Mouse (Mus musculus) midbrain, embryonic 16.5 days (tissue): ENCODE data around the gene Acap1. TPM values are rescaled to one million over a fixed set of nuclear protein-coding genes. Genes with fewer than 3 reads are reported as not detected.
A peak's percentile ranks its signal among the peaks of the same experiment; 100 is the strongest.

Source experiments
- ATAC-seq: fragments of 200-750 bp; cut with Nextera tagmentation; 2 replicates; pipeline ENCODE4 v1.8.0; 2017; ENCODE audit warnings: moderate TSS enrichment
- H3K27ac ChIP-seq: fragments of 300-500 bp; sonication (generic); 2 replicates; pipeline ENCODE4 v1.5.1; 2014; ENCODE audit warnings: mild to moderate bottlenecking, low read length, mixed read lengths
- H3K27me3 ChIP-seq: fragments of 300-500 bp; sonication (generic); 2 replicates; pipeline ENCODE4 v1.6.1; 2014; ENCODE audit warnings: low read depth, low read length, mixed read lengths; ENCODE audit not compliant: control insufficient read depth, insufficient read depth
- H3K36me3 ChIP-seq: fragments of 300-500 bp; sonication (generic); 2 replicates; pipeline ENCODE4 v1.6.1; 2014; ENCODE audit warnings: mild to moderate bottlenecking, low read length, moderate library complexity, mixed read lengths; ENCODE audit not compliant: control insufficient read depth, insufficient read depth
- H3K4me1 ChIP-seq: fragments of 300-500 bp; sonication (generic); 2 replicates; pipeline ENCODE4 v1.6.1; 2014; ENCODE audit warnings: mild to moderate bottlenecking, low read length, mixed read lengths; ENCODE audit not compliant: control insufficient read depth, insufficient read depth
- H3K4me2 ChIP-seq: fragments of 300-500 bp; sonication (generic); 2 replicates; pipeline ENCODE4 v1.6.1; 2014; ENCODE audit warnings: mild to moderate bottlenecking, low read length, mixed read lengths
- H3K4me3 ChIP-seq: fragments of 300-500 bp; sonication (generic); 2 replicates; pipeline ENCODE4 v1.5.1; 2014; ENCODE audit warnings: low read depth, mild to moderate bottlenecking, low read length, moderate library complexity, mixed read lengths
- H3K9ac ChIP-seq: fragments of 300-500 bp; sonication (generic); 2 replicates; pipeline ENCODE4 v1.6.1; 2014; ENCODE audit warnings: low read depth, low read length, mixed read lengths
- H3K9me3 ChIP-seq: fragments of 300-500 bp; sonication (generic); replicated peaks from 2 replicates; pipeline ENCODE4 v1.6.1; 2014; ENCODE audit warnings: mild to moderate bottlenecking, low read length, mixed read lengths; ENCODE audit not compliant: control insufficient read depth, poor library complexity, severe bottlenecking
- WGBS: fragments of 180-500 bp; shearing (Covaris S2); extraction: QIAGEN DNeasy Blood & Tissue Kit; methylation state at CpG from one replicate; pipeline ENCODE4 v1.1.7; 2014; 5-methylcytosine and 5-hydroxymethylcytosine counted together
- polyA plus RNA-seq: library from polyadenylated mRNA; unstranded; fragments of >200 nt; fragmentation: Nextera tagmentation; extraction: Ambion mirVana; gene quantifications from 2 replicates; pipeline ENCODE4 v1.2.1, GENCODE M21; 2015

The Acap1 gene
- polyA plus RNA-seq, 1 experiment from 2014 or later = 0.26 TPM

DNA sequence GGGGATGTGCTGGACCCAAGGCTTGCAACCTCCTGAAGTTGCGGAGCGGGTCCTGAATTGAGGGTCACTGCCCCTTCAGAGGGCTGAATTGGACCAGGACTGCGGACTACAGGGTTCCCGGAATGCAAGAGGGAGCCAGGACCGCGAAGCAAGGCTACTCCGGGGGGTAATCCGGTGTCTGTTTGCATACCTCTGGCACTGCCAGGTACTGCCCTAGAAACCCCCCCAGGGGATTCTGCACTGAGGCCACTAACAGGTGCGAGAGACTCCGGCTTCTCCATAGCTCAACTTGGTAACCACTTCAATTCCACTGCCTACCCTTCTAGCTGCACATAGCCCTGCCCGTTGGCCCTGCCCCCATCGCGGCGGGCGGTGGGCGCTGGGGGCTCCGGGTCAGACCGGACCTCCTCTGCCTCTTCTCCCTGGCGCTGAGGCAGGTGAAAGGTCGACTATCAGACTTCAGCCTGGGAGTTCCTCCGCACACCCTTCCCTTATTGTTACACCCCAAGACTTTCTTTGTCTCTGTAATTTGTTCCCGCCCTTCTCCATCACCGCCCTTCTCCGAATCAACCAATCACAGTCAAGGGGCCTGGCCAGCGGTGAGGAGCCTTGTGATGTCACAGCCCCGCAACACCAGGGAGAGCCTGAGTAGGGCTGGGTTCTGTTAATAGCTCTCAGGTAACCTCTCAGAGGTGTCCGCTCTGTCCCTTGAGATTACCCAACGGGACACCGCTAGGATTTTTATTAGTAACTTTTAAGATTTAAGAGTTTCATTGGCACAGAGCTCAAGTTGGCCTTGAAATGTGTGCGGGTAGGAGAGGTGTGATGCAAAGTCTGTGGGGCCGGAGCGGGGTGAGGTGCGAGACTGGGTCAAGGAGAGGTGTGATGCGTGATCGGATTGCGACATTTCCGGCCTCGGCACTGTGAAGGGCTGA, 5.4 kb upstream of the Acap1 start, which contains the start of the genes 2810408A11Rik and Neurl4:
TSS of gene 2810408A11Rik (minus strand) at position 517 of the 935 bp plus-strand sequence.
TSS of gene Neurl4 (plus strand) at position 602 of the 935 bp plus-strand sequence.
- ATAC-seq = peak; percentile 97
- Histone ChIP-seq H3K27me3 (no peaks in the 10 kb centered on the region), H3K9ac (peak within 1 kb of the TSS; percentile 97), H3K36me3 (peaks cover 7% of the 10 kb centered on the region), H3K4me2 (peak within 1 kb of the TSS; percentile 84), H3K4me1 (peaks cover 22% of the 10 kb centered on the region), H3K9me3 (no peaks in the 10 kb centered on the region), H3K4me3 (peak within 1 kb of the TSS; percentile 74), H3K27ac (peak within 1 kb of the TSS; percentile 97)
- WGBS = 0% methylated on average over 38 of the region's 38 CpGs

GRCm38 (mm10) chr11:69899870-69900269, 4.5 kb upstream of the Acap1 start:
- Histone ChIP-seq H3K4me1 (peaks cover 22% of the 10 kb centered on the region), H3K27ac (peak overlapping the region; percentile 97), H3K9me3 (no peaks in the 10 kb centered on the region), H3K4me2 (peak overlapping the region; percentile 84), H3K36me3 (peaks cover 5% of the 10 kb centered on the region), H3K27me3 (no peaks in the 10 kb centered on the region), H3K4me3 (peak overlapping the region; percentile 74), H3K9ac (peak overlapping the region; percentile 97)
- ATAC-seq = no peak
- WGBS = 25% methylated on average over 4 of the region's 4 CpGs

- WGBS = 80% methylated on average over 5 of the region's 5 CpGs
Observed at GRCm38 (mm10) chr11:69894671-69895070, 668 bp downstream of the Acap1 start.

DNA sequence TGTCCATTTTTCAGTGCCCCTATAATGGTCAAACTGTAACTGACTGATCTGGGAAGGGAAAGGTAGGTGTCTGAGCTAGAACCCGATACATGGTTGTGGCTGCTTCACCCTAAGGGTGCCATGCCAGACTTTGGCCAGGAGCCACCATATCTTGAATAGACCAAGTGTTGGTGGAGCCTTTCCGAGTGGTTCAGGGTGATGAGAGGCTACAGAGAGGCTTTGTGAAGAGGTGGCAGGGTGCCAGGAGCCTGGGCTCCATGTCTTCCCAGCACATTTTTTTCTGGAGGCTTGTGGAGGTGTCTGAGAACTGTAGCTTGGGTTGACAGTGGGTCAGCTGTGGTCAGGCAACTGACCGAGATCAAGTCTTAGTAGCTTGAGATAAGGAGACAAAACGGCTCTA, 3.9 kb downstream of the Acap1 start:
- no peak overlapping the region for H3K4me2 ChIP-seq
- ATAC-seq = no peak
- no peak overlapping the region for H3K9ac ChIP-seq
- no peak overlapping the region for H3K4me3 ChIP-seq
- whole genome bisulfite sequencing = 71% methylated on average over 4 of the region's 4 CpGs
- no peak overlapping the region for H3K27ac ChIP-seq
- H3K4me1 ChIP-seq = no peaks in the 10 kb centered on the region
- no peaks in the 10 kb centered on the region for H3K9me3 ChIP-seq
- no peaks in the 10 kb centered on the region for H3K27me3 ChIP-seq
- H3K36me3 ChIP-seq = no peaks in the 10 kb centered on the region

More at GRCm38 (mm10) chr11:69894671-69895070, 668 bp downstream of the Acap1 start:
- H3K4me2 ChIP-seq = no peak overlapping the region
- H3K27ac ChIP-seq = no peak overlapping the region
- ATAC-seq = no peak
- H3K9ac ChIP-seq = no peak overlapping the region
- no peak overlapping the region for H3K4me3 ChIP-seq
- peaks cover 8% of the 10 kb centered on the region for H3K4me1 ChIP-seq
- H3K9me3 ChIP-seq = no peaks in the 10 kb centered on the region
- no peaks in the 10 kb centered on the region for H3K27me3 ChIP-seq
- H3K36me3 ChIP-seq = no peaks in the 10 kb centered on the region

DNA sequence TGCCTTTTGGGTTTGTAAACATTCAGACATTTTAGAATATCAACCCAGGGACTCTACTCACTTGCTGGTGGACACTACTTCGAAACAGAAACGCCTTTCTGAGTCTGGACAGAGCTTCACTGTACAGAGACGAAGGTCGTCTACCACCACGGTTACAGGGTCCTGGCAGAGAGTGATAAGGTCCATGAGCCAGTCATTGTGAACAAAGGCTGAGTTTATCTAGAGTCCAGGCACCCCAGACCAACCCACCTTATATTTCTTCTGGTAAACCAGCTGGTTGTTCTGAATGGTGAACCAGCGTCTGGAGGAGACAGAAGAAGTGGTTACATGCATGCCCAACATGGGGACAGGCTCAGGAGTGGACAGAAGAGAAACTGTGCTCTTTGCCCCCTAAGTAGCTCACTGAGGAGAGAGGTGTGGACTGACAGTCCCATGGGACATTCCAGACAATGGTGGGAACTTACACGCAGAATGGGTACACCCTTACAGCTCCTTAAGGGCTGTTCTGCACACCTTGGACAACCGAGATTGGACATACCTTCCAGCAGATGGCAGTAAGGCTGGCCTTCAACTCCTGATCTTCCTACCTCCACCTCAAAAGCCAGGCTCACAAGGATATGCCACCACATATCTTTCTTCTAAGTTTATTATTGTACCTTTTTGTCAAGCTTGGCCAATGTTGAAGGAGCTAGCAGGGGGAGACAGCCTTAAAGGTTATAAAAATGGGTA, 8.3 kb downstream of the Acap1 start:
- no peak overlapping the region for H3K27ac ChIP-seq
- WGBS = 77% methylated on average over 8 of the region's 8 CpGs
- H3K4me3 ChIP-seq = no peak overlapping the region
- no peak overlapping the region for H3K4me2 ChIP-seq
- H3K9me3 ChIP-seq = no peaks in the 10 kb centered on the region
- H3K27me3 ChIP-seq = no peaks in the 10 kb centered on the region; the same call in 1 of the 2 replicates
- H3K4me1 ChIP-seq = no peaks in the 10 kb centered on the region
- H3K36me3 ChIP-seq = no peaks in the 10 kb centered on the region
- ATAC-seq = no peak
- H3K9ac ChIP-seq = no peak overlapping the region

DNA sequence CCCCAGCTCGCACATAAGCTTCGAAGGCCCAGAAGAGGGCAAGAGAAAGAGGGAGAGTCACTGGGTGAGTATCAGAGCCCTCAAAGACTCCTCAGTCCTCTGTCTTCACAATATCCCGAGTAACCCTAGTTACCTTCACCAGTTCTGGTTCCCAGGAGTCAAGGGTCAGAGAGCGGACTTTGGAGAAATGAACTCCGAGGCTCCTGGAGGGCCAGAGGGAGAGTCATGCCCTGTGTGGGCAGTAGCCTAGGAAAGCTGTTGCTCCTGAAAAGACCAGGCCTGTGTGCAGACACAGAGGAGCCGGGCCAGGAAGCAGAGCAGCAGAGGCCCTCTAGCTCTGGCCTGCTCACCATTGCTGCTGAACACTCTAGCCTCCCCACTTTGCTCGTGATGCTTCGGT, 10.7 kb downstream of the Acap1 start:
- Histone ChIP-seq H3K36me3 (no peaks in the 10 kb centered on the region), H3K4me1 (peaks cover 10% of the 10 kb centered on the region; the same call in 1 of the 2 replicates), H3K4me2 (no peak overlapping the region), H3K27me3 (peaks cover 4% of the 10 kb centered on the region), H3K9me3 (no peaks in the 10 kb centered on the region), H3K27ac (no peak overlapping the region), H3K4me3 (no peak overlapping the region), H3K9ac (no peak overlapping the region)
- WGBS = 88% methylated on average over 8 of the region's 8 CpGs
- ATAC-seq = no peak

GRCm38 (mm10) chr11:69884240-69884639, 11.1 kb downstream of the Acap1 start:
- H3K4me1 ChIP-seq = peaks cover 10% of the 10 kb centered on the region; the same call in 1 of the 2 replicates
- 83% methylated on average over 9 of the region's 9 CpGs for WGBS

GRCm38 (mm10) chr11:69883527-69884151, 11.7 kb downstream of the Acap1 start:
- 89% methylated on average over 8 of the region's 8 CpGs for WGBS
- ATAC-seq = no peak
- peaks cover 10% of the 10 kb centered on the region; the same call in 1 of the 2 replicates for H3K4me1 ChIP-seq

More at GRCm38 (mm10) chr11:69884240-69884639, 11.1 kb downstream of the Acap1 start:
- Histone ChIP-seq H3K36me3 (no peaks in the 10 kb centered on the region), H3K4me3 (no peak overlapping the region), H3K9me3 (no peaks in the 10 kb centered on the region), H3K9ac (no peak overlapping the region), H3K27me3 (peaks cover 4% of the 10 kb centered on the region), H3K4me2 (no peak overlapping the region), H3K27ac (no peak overlapping the region)
- ATAC-seq = no peak

More at GRCm38 (mm10) chr11:69883527-69884151, 11.7 kb downstream of the Acap1 start:
- Histone ChIP-seq H3K9me3 (no peaks in the 10 kb centered on the region), H3K27ac (no peak overlapping the region), H3K4me3 (no peak overlapping the region), H3K27me3 (peaks cover 4% of the 10 kb centered on the region), H3K36me3 (no peaks in the 10 kb centered on the region), H3K9ac (no peak overlapping the region), H3K4me2 (no peak overlapping the region)
